Mouse (Mus musculus): ENCODE data around the gene Dhrs13. TPM values are rescaled to one million over a fixed set of nuclear protein-coding genes. Genes with fewer than 3 reads are reported as not detected.
A peak's percentile ranks its signal among the peaks of the same experiment; 100 is the strongest.
"Not testable (repeated sequence)": the region's sequence is repeated elsewhere in the genome, so short reads cannot be mapped to it uniquely, and the experiment has no call there.

The Dhrs13 gene
- polyA plus RNA-seq, 1 experiment = 3.9 TPM

DNA sequence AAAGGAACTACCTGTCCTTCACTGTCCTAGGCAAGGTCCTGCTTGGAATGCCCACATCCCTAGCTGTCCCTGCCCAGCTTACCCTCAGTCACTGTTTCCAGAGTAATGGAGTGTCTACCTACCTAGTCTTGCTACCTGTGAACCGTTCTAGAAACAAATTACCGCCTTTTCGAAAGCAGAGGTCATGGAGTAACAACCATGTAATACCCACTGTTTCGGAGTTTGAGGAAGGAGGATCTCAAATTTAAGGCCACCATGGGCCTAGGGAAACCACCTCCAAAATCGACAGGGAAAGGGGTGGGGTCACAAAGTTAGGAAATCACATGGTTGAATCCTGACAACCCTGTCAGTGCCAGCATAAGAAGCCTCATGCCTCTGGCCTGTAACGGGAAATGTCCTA is 691 bp upstream of the Dhrs13 start:
- H3K36me3 ChIP-seq (ENCODE audit: control insufficient read depth, insufficient read depth, low read length) = peaks cover 27% of the 10 kb centered on the region
- H3K4me3 ChIP-seq (ENCODE audit: low read depth, low read length) = no peak overlapping the region
- peaks cover 12% of the 10 kb centered on the region for H3K4me1 ChIP-seq (ENCODE audit: control insufficient read depth, insufficient read depth, insufficient read length, low read length)
- no peaks in the 10 kb centered on the region for H3K27me3 ChIP-seq (ENCODE audit: control insufficient read depth, insufficient read depth, low read length)
- H3K27ac ChIP-seq (ENCODE audit: insufficient read depth, low read depth, low read length) = no peak overlapping the region
- 40% methylated on average over 6 of the region's 6 CpGs for WGBS
- TF ChIP-seq POLR2A (IDR thresholded peaks at IDR 0.05; ENCODE audit: low read depth, low read length) (no peak), CTCF (IDR thresholded peaks at IDR 0.05; ENCODE audit: extremely low read depth, insufficient read length, insufficient replicate concordance, low read depth, low read length) (no peak)

DNA sequence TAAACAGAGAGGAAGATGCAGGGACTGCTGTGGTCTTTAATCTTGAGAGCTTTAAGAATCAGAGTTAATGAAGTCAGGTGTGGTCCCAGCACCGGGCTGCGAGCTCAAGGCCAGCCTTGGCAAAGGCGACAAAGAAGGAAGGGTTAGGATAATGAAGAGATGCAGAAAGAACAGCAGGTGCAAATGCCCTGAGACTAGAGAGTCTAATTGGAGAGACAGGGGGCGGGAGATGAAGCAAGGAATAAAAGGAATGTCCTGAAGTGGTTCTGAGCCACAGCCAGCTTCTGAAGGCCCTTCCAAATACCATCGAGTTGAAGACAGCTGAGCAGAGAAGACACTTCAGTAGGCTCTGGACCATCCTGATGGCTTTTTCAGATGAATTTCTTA is 722 bp downstream of the Dhrs13 start:
- H3K4me3 ChIP-seq (ENCODE audit: low read depth, low read length) = peak overlapping the region; percentile 76
- peaks cover 16% of the 10 kb centered on the region for H3K36me3 ChIP-seq (ENCODE audit: control insufficient read depth, insufficient read depth, low read length)
- no peak overlapping the region for H3K27ac ChIP-seq (ENCODE audit: insufficient read depth, low read depth, low read length)
- H3K27me3 ChIP-seq (ENCODE audit: control insufficient read depth, insufficient read depth, low read length) = no peaks in the 10 kb centered on the region
- TF ChIP-seq CTCF (IDR thresholded peaks at IDR 0.05; ENCODE audit: extremely low read depth, insufficient read length, insufficient replicate concordance, low read depth, low read length) (no peak), POLR2A (IDR thresholded peaks at IDR 0.05; ENCODE audit: low read depth, low read length) (no peak)
- peaks cover 12% of the 10 kb centered on the region for H3K4me1 ChIP-seq (ENCODE audit: control insufficient read depth, insufficient read depth, insufficient read length, low read length)
- WGBS = 9% methylated on average over 5 of the region's 5 CpGs

DNA sequence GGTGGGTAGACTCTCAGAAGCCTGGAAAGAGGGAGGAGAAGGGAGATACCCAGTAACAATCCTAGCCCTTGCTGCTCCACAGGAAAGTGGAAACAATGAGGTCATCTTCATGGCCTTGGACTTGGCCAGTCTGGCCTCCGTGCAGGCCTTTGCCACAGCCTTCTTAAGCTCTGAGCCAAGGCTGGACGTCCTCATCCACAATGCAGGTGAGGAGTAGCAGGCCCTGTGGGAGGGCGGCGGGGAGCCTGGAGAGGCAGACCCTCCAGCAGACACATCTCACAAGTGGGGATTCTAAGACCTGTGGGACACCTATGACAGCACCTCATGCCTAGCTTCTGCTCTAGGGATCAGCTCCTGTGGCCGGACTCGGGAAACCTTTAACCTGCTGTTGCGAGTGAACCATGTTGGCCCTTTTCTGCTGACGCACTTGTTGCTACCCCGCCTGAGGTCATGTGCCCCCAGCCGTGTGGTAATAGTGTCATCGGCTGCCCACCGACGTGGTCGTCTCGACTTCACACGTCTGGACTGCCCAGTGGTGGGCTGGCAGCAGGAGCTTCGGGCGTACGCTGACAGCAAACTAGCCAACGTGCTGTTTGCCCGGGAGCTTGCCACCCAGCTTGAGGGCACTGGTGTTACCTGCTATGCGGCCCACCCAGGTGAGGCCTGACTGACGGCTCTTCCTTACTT is 2.0 kb downstream of the Dhrs13 start:
- no peak overlapping the region for H3K4me3 ChIP-seq (ENCODE audit: low read depth, low read length)
- peaks cover 18% of the 10 kb centered on the region for H3K4me1 ChIP-seq (ENCODE audit: control insufficient read depth, insufficient read depth, insufficient read length, low read length)
- peaks cover 4% of the 10 kb centered on the region for H3K36me3 ChIP-seq (ENCODE audit: control insufficient read depth, insufficient read depth, low read length)
- 94% methylated on average over 23 of the region's 23 CpGs for WGBS
- no peaks in the 10 kb centered on the region for H3K27me3 ChIP-seq (ENCODE audit: control insufficient read depth, insufficient read depth, low read length)
- H3K27ac ChIP-seq (ENCODE audit: insufficient read depth, low read depth, low read length) = no peak overlapping the region
- TF ChIP-seq POLR2A (IDR thresholded peaks at IDR 0.05; ENCODE audit: low read depth, low read length) (no peak), CTCF (IDR thresholded peaks at IDR 0.05; ENCODE audit: extremely low read depth, insufficient read length, insufficient replicate concordance, low read depth, low read length) (no peak)

DNA sequence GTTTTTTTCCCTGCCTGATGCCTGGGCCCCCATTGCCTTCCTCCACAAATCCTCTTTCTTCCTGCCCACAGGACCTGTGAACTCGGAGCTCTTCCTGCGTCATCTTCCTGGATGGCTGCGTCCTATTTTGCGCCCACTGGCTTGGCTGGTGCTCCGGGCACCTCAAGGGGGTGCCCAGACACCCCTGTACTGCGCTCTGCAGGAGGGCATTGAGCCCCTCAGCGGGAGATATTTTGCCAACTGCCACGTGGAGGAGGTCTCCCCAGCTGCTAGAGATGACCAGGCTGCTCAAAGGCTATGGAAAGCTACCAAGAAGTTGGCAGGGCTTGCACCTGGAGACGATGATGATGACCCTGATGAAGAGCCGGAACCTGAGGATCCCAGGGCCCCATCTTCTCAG is 4.7 kb downstream of the Dhrs13 start:
- no peak overlapping the region for H3K27ac ChIP-seq (ENCODE audit: insufficient read depth, low read depth, low read length)
- no peaks in the 10 kb centered on the region for H3K36me3 ChIP-seq (ENCODE audit: control insufficient read depth, insufficient read depth, low read length)
- peaks cover 14% of the 10 kb centered on the region for H3K4me1 ChIP-seq (ENCODE audit: control insufficient read depth, insufficient read depth, insufficient read length, low read length)
- no peak for TF ChIP-seq POLR2A (IDR thresholded peaks at IDR 0.05; ENCODE audit: low read depth, low read length)
- TF ChIP-seq CTCF (IDR thresholded peaks at IDR 0.05; ENCODE audit: extremely low read depth, insufficient read length, insufficient replicate concordance, low read depth, low read length) = no peak
- no peak overlapping the region for H3K4me3 ChIP-seq (ENCODE audit: low read depth, low read length)
- H3K27me3 ChIP-seq (ENCODE audit: control insufficient read depth, insufficient read depth, low read length) = no peaks in the 10 kb centered on the region
- WGBS = 96% methylated on average over 10 of the region's 10 CpGs

DNA sequence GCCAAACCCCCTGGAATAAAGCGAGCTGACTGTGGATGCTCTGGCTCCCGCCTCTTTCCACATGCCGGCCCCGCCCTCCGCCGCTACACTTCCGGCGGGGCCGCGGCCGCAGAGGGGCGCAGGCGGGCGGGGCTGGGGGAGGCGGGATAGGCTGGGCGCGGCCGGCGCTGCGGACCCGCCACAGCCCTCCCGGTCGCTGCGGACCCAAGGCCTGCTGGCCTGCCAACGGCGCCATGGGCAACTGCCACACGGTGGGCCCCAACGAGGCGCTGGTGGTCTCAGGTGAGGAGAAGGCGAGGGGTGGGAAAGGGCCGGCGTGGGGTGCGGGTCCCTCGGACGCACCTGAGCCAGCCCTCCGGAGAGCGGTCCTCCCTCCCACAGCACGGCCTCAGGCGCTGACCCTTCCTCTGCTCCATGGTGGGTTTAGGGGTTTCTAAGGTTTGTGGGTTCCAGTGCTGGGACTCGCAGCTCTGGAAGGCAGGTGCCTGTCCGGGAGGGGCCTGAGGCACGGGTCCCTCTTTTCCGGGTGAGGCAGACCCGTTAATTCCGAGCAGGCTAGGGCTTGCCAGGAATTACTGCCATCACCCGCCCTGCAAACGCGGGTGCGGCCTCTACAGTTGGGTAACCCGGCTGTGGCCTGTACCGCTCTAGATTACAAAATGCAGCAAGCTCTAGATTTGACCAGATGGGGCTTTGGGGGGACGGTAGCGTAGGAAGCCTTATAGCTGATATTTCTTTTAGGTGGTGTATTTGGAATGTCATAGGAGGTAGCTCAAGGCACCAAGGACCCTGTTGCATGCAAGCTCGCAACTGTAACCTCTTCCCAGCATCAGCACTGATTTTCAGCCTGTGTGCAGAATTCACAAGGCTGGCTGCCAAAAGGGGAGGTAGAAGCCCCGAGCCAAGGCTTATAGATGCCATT is 6.0 kb downstream of the Dhrs13 start, which contains the start of gene Flot2:
Flot2 (plus strand) TSS at position 101 of the 922 bp plus-strand sequence.
- Histone ChIP-seq H3K27ac (ENCODE audit: insufficient read depth, low read depth, low read length) (peak within 1 kb of the TSS; percentile 5; the same call in 1 of the 2 replicates), H3K36me3 (ENCODE audit: control insufficient read depth, insufficient read depth, low read length) (no peaks in the 10 kb centered on the region), H3K4me3 (ENCODE audit: low read depth, low read length) (peak within 1 kb of the TSS; percentile 72), H3K4me1 (ENCODE audit: control insufficient read depth, insufficient read depth, insufficient read length, low read length) (peaks cover 6% of the 10 kb centered on the region; the same call in 1 of the 2 replicates), H3K27me3 (ENCODE audit: control insufficient read depth, insufficient read depth, low read length) (no peaks in the 10 kb centered on the region)
- TF ChIP-seq CTCF (IDR thresholded peaks at IDR 0.05; ENCODE audit: extremely low read depth, insufficient read length, insufficient replicate concordance, low read depth, low read length) (no peak), POLR2A (IDR thresholded peaks at IDR 0.05; ENCODE audit: low read depth, low read length) (no peak)
- WGBS = 3% methylated on average over 55 of the region's 55 CpGs

DNA sequence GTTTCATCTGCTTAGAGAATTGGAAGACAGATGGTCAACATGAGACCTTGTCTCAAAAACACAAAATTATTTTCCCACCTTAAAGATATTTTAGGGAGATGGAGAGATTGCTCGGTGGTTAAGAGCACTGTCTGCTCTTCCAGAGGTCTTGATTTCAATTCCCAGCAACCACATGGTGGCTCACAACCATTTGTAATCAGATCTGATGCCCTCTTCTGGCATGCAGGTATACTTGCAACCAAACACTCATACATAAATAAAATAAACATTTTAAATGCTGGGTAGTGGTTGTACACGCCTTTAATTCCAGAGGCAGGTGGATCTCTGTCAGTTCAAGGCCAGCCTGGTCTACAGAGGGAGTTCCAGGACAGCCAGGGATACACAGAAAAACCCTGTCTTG is 8.8 kb downstream of the Dhrs13 start:
- Histone ChIP-seq H3K36me3 (ENCODE audit: control insufficient read depth, insufficient read depth, low read length) (no peaks in the 10 kb centered on the region), H3K27me3 (ENCODE audit: control insufficient read depth, insufficient read depth, low read length) (no peaks in the 10 kb centered on the region), H3K4me1 (ENCODE audit: control insufficient read depth, insufficient read depth, insufficient read length, low read length) (peaks cover 12% of the 10 kb centered on the region; the same call in 1 of the 2 replicates), H3K27ac (ENCODE audit: insufficient read depth, low read depth, low read length) (no peak overlapping the region), H3K4me3 (ENCODE audit: low read depth, low read length) (no peak overlapping the region)
- TF ChIP-seq POLR2A (IDR thresholded peaks at IDR 0.05; ENCODE audit: low read depth, low read length) (no peak), CTCF (IDR thresholded peaks at IDR 0.05; ENCODE audit: extremely low read depth, insufficient read length, insufficient replicate concordance, low read depth, low read length) (no peak)
- WGBS = 54% methylated on average over 2 of the region's 2 CpGs

DNA sequence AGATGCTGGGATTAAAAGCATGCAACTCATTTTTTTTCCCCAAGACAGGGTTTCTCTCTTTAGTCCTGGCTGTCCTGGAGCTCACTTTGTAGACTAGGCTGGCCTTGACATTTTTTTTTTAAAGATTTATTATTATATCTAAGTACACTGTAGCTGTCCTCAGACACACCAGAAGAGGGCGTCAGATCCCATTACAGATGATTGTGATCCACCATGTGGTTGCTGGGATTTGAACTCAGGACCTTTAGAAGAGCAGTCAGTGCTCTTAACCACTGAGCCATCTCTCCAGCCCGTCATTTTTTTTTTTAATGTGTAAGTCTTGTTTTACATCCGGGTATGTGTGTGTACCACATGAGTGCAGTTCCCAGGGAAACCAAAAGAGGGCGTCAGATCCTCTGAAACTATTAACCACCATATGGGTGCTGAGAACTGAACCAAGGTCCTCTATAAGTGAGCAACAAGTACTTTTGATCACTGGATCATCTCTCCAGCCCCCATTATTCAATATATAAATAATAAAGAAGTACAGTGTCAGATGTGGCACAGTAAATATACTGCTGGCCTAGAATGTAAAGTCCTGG is 10.3 kb downstream of the Dhrs13 start:
- H3K4me1 ChIP-seq (ENCODE audit: control insufficient read depth, insufficient read depth, insufficient read length, low read length) = peaks cover 12% of the 10 kb centered on the region; the same call in 1 of the 2 replicates
- not testable (repeated sequence) for H3K36me3 ChIP-seq (ENCODE audit: control insufficient read depth, insufficient read depth, low read length); H3K4me3 ChIP-seq (ENCODE audit: low read depth, low read length); H3K27ac ChIP-seq (ENCODE audit: insufficient read depth, low read depth, low read length); H3K27me3 ChIP-seq (ENCODE audit: control insufficient read depth, insufficient read depth, low read length)
- WGBS = 97% methylated on average over 4 of the region's 4 CpGs

Measured in small intestine, adult 2 months (tissue).